Mouse (Mus musculus) heart, embryonic 16.5 days (tissue): ENCODE measurements at regions not wholly inside any gene's neighbourhood (a gene's known extent, or its start where the extent isn't known, plus 50 kb on each side); places are given as distances from the start of the nearest gene placed in this dataset.
"Not testable (repeated sequence)": the region's sequence is repeated elsewhere in the genome, so short reads cannot be mapped to it uniquely, and the experiment has no call there.

ENCODE experiments used
- ATAC-seq: fragments of 200-750 bp; cut with Nextera tagmentation; replicated peaks from 2 replicates; pipeline ENCODE4 v1.8.0; 2017; ENCODE audit warnings: moderate number of reproducible peaks; ENCODE audit not compliant: insufficient read depth, low FRiP score; ENCODE audit errors: extremely low read depth
- H3K27ac ChIP-seq: fragments of 300-500 bp; sonication (generic); 2 replicates; pipeline ENCODE4 v1.5.1; 2014; ENCODE audit warnings: mild to moderate bottlenecking, low read length, control low read depth, moderate library complexity
- H3K27me3 ChIP-seq: fragments of 300-500 bp; sonication (generic); 2 replicates; pipeline ENCODE4 v1.6.1; 2014; ENCODE audit warnings: low read length, mixed read lengths; ENCODE audit not compliant: control insufficient read depth, insufficient read depth
- H3K36me3 ChIP-seq: fragments of 300-500 bp; sonication (generic); 2 replicates; pipeline ENCODE4 v1.6.1; 2014; ENCODE audit not compliant: control insufficient read depth, insufficient read depth
- H3K4me1 ChIP-seq: fragments of 300-500 bp; sonication (generic); 2 replicates; pipeline ENCODE4 v1.6.1; 2014; ENCODE audit warnings: low read length, mixed read lengths; ENCODE audit not compliant: control insufficient read depth, insufficient read depth
- H3K4me2 ChIP-seq: fragments of 300-500 bp; sonication (generic); 2 replicates; pipeline ENCODE4 v1.6.1; 2014; ENCODE audit warnings: low read depth, mild to moderate bottlenecking, control low read depth, low read length
- H3K4me3 ChIP-seq: fragments of 300-500 bp; sonication (generic); 2 replicates; pipeline ENCODE4 v1.5.1; 2014; ENCODE audit warnings: mild to moderate bottlenecking, control low read depth, low read length
- H3K9ac ChIP-seq: fragments of 300-500 bp; sonication (generic); 2 replicates; pipeline ENCODE4 v1.6.1; 2014; ENCODE audit warnings: low read length, control low read depth
- H3K9me3 ChIP-seq: fragments of 300-500 bp; sonication (generic); replicated peaks from 2 replicates; pipeline ENCODE4 v1.6.1; 2016; ENCODE audit warnings: low read length; ENCODE audit not compliant: control insufficient read depth
- WGBS: fragments of 180-500 bp; shearing (Covaris S2); extraction: QIAGEN DNeasy Blood & Tissue Kit; methylation state at CpG from one replicate; pipeline ENCODE4 v1.1.7; 2014; 5-methylcytosine and 5-hydroxymethylcytosine counted together

- ATAC-seq, H3K4me1 ChIP-seq, H3K27me3 ChIP-seq, H3K36me3 ChIP-seq, H3K27ac ChIP-seq, H3K9me3 ChIP-seq, H3K4me3 ChIP-seq, H3K4me2 ChIP-seq, H3K9ac ChIP-seq: not testable (repeated sequence)
- 98% methylated on average over 2 of the region's 3 CpGs for WGBS
Measured at GRCm38 (mm10) chr4:31354046-31354445, 609.9 kb upstream of the Map3k7 start.

- Histone ChIP-seq H3K27me3 (no peaks in the 10 kb centered on the region), H3K27ac (no peak overlapping the region), H3K9ac (no peak overlapping the region), H3K36me3 (no peaks in the 10 kb centered on the region), H3K9me3 (no peaks in the 10 kb centered on the region), H3K4me2 (no peak overlapping the region), H3K4me1 (no peaks in the 10 kb centered on the region), H3K4me3 (no peak overlapping the region)
- no peak for ATAC-seq
- WGBS = 74% methylated on average over 2 of the region's 2 CpGs
Measured at GRCm38 (mm10) chr4:31354953-31355352, 608.9 kb upstream of the Map3k7 start.

- Histone ChIP-seq H3K27me3 (no peaks in the 10 kb centered on the region), H3K4me3 (no peak overlapping the region), H3K4me2 (no peak overlapping the region), H3K9me3 (no peaks in the 10 kb centered on the region), H3K36me3 (no peaks in the 10 kb centered on the region), H3K9ac (no peak overlapping the region), H3K27ac (no peak overlapping the region), H3K4me1 (no peaks in the 10 kb centered on the region)
- 43% methylated on average over 1 of the region's 1 CpGs for WGBS
- ATAC-seq = no peak
Measured at GRCm38 (mm10) chr4:31366172-31366571, 597.7 kb upstream of the Map3k7 start.

- WGBS = 70% methylated on average over 5 of the region's 5 CpGs
- Histone ChIP-seq H3K4me3 (no peak overlapping the region), H3K27ac (no peak overlapping the region), H3K36me3 (no peaks in the 10 kb centered on the region), H3K4me1 (no peaks in the 10 kb centered on the region), H3K9ac (no peak overlapping the region), H3K27me3 (no peaks in the 10 kb centered on the region), H3K9me3 (no peaks in the 10 kb centered on the region), H3K4me2 (no peak overlapping the region)
- ATAC-seq = no peak
Measured at GRCm38 (mm10) chr4:31367031-31367430, 596.9 kb upstream of the Map3k7 start.

GRCm38 (mm10) chr4:31370062-31370461 is 593.8 kb upstream of the Map3k7 start:
- no peak for ATAC-seq
- no peak overlapping the region for H3K4me2 ChIP-seq
- 67% methylated on average over 7 of the region's 7 CpGs for WGBS

GRCm38 (mm10) chr4:31381069-31381969 is 582.6 kb upstream of the Map3k7 start:
- 86% methylated on average over 8 of the region's 8 CpGs for WGBS
- Histone ChIP-seq H3K36me3 (no peaks in the 10 kb centered on the region), H3K4me3 (no peak overlapping the region), H3K27me3 (no peaks in the 10 kb centered on the region), H3K9me3 (no peaks in the 10 kb centered on the region), H3K27ac (no peak overlapping the region), H3K9ac (no peak overlapping the region), H3K4me2 (no peak overlapping the region), H3K4me1 (no peaks in the 10 kb centered on the region)
- ATAC-seq = no peak

More at GRCm38 (mm10) chr4:31370062-31370461, 593.8 kb upstream of the Map3k7 start:
- Histone ChIP-seq H3K9ac (no peak overlapping the region), H3K4me3 (no peak overlapping the region), H3K36me3 (no peaks in the 10 kb centered on the region), H3K4me1 (no peaks in the 10 kb centered on the region), H3K27me3 (no peaks in the 10 kb centered on the region), H3K27ac (no peak overlapping the region), H3K9me3 (no peaks in the 10 kb centered on the region)

GRCm38 (mm10) chr4:31392932-31393632 is 570.8 kb upstream of the Map3k7 start:
- 74% methylated on average over 4 of the region's 4 CpGs for WGBS
- Histone ChIP-seq H3K9me3 (no peaks in the 10 kb centered on the region), H3K27ac (no peak overlapping the region)

GRCm38 (mm10) chr4:31395538-31395937 is 568.4 kb upstream of the Map3k7 start:
- H3K4me2 ChIP-seq = no peak overlapping the region
- no peak overlapping the region for H3K4me3 ChIP-seq
- 52% methylated on average over 4 of the region's 4 CpGs for WGBS
- ATAC-seq = no peak
- no peaks in the 10 kb centered on the region for H3K27me3 ChIP-seq
- H3K9ac ChIP-seq = no peak overlapping the region
- H3K27ac ChIP-seq = no peak overlapping the region
- no peaks in the 10 kb centered on the region for H3K9me3 ChIP-seq
- H3K36me3 ChIP-seq = no peaks in the 10 kb centered on the region
- no peaks in the 10 kb centered on the region for H3K4me1 ChIP-seq

More at GRCm38 (mm10) chr4:31392932-31393632, 570.8 kb upstream of the Map3k7 start:
- Histone ChIP-seq H3K4me1 (no peaks in the 10 kb centered on the region), H3K9ac (no peak overlapping the region), H3K4me2 (no peak overlapping the region), H3K27me3 (no peaks in the 10 kb centered on the region), H3K36me3 (no peaks in the 10 kb centered on the region), H3K4me3 (no peak overlapping the region)
- ATAC-seq = no peak

GRCm38 (mm10) chr4:31403976-31404375 is 559.9 kb upstream of the Map3k7 start:
- H3K4me2 ChIP-seq = no peak overlapping the region
- peaks cover 15% of the 10 kb centered on the region for H3K4me1 ChIP-seq
- no peak overlapping the region for H3K4me3 ChIP-seq
- no peak overlapping the region for H3K9ac ChIP-seq
- ATAC-seq = no peak
- H3K27ac ChIP-seq = 0 out of 2 replicates have a peak overlapping the region, but pooled peaks have one; percentile 11
- H3K27me3 ChIP-seq = no peaks in the 10 kb centered on the region
- WGBS = 66% methylated on average over 8 of the region's 8 CpGs
- H3K36me3 ChIP-seq = no peaks in the 10 kb centered on the region
- H3K9me3 ChIP-seq = no peaks in the 10 kb centered on the region
